Mouse (Mus musculus): ENCODE measurements around the gene Slc7a8.

GRCm38 (mm10) chr14:54796760-54797159 lies 15.0 kb upstream of the Slc7a8 start:
- TF ChIP-seq GATA1 (IDR thresholded peaks at IDR 0.05; ENCODE audit: borderline replicate concordance, low read length) (no peak), POLR2AphosphoS5 (IDR thresholded peaks at IDR 0.05; ENCODE audit: insufficient replicate concordance, low read depth, low read length) (no peak), CTCF (IDR thresholded peaks at IDR 0.05; ENCODE audit: low read depth, low read length) (no peak), TAL1 (conservative IDR thresholded peaks at IDR 0.05; ENCODE audit: low read depth, low read length) (no peak)

Data from G1E (cell line).